Mouse (Mus musculus) myocyte (in vitro differentiated cells): Measurements from ENCODE around the gene Ccl6. TPM values are rescaled to one million over a fixed set of nuclear protein-coding genes. Genes with fewer than 3 reads are reported as not detected.

Experiments
- H3K27me3 ChIP-seq: one replicate; pipeline ENCODE4 v1.6.1; 2011; ENCODE audit not compliant: control insufficient read depth, insufficient read depth, insufficient read length
- H3K36me3 ChIP-seq: one replicate; pipeline ENCODE4 v1.6.1; 2011; ENCODE audit not compliant: control insufficient read depth, insufficient read depth
- H3K4me2 ChIP-seq: one replicate; pipeline ENCODE4 v1.6.1; 2011; ENCODE audit warnings: low read depth, control low read depth
- H3K4me3 ChIP-seq: one replicate; pipeline ENCODE4 v1.5.1; 2011; ENCODE audit warnings: mild to moderate bottlenecking, control low read depth, moderate library complexity
- H3K79me2 ChIP-seq: one replicate; pipeline ENCODE4 v1.6.1; 2011; ENCODE audit not compliant: control insufficient read depth, insufficient read depth
- H3ac ChIP-seq: one replicate; pipeline ENCODE4 v1.6.1; 2011; ENCODE audit not compliant: control insufficient read depth, insufficient read length
- CEBPB ChIP-seq: IDR thresholded peaks from 2 replicates; pipeline ENCODE4 v1.6.1; 2011; ENCODE audit warnings: mild to moderate bottlenecking, moderate library complexity; ENCODE audit not compliant: poor library complexity, insufficient read depth, severe bottlenecking
- E2F4 ChIP-seq: IDR thresholded peaks from one replicate; pipeline ENCODE4 v1.6.1; 2011; ENCODE audit warnings: mild to moderate bottlenecking, control low read depth, moderate library complexity; ENCODE audit not compliant: insufficient read depth
- MAX ChIP-seq: IDR thresholded peaks from one replicate; pipeline ENCODE4 v1.6.1; 2011; ENCODE audit warnings: low read depth, mild to moderate bottlenecking, control low read depth
- MYOD1 ChIP-seq, 3 experiments: IDR thresholded peaks; one replicate each; pipeline ENCODE4 v1.6.1; 2011; ENCODE audit warnings: control low read depth in 2 of 3, low read depth in 2 of 3, mild to moderate bottlenecking in 2 of 3, moderate library complexity in 1 of 3; ENCODE audit not compliant: insufficient read length in 2 of 3, control insufficient read depth in 1 of 3
- MYOG ChIP-seq, 3 experiments: IDR thresholded peaks; one replicate each; pipeline ENCODE4 v1.6.1; 2011; ENCODE audit warnings: control low read depth in 2 of 3, low read depth in 2 of 3, mild to moderate bottlenecking in 2 of 3; ENCODE audit not compliant: insufficient read length in 2 of 3, control insufficient read depth in 1 of 3, insufficient read depth in 1 of 3
- POLR2A ChIP-seq: IDR thresholded peaks from one replicate; pipeline ENCODE4 v1.6.1; 2011; ENCODE audit warnings: low read depth, mild to moderate bottlenecking, control low read depth, moderate library complexity; ENCODE audit not compliant: insufficient read length
- POLR2AphosphoS2 ChIP-seq: IDR thresholded peaks from one replicate; pipeline ENCODE4 v1.6.1; 2011; ENCODE audit warnings: low read depth, control low read depth; ENCODE audit not compliant: insufficient read length
- REST ChIP-seq: IDR thresholded peaks from one replicate; pipeline ENCODE4 v1.6.1; 2011; ENCODE audit warnings: mild to moderate bottlenecking, control low read depth, moderate library complexity; ENCODE audit not compliant: insufficient read depth, insufficient read length
- SRF ChIP-seq: IDR thresholded peaks from one replicate; pipeline ENCODE4 v1.6.1; 2011; ENCODE audit warnings: low read depth; ENCODE audit not compliant: control insufficient read depth, insufficient read length
- TCF12 ChIP-seq: IDR thresholded peaks from one replicate; pipeline ENCODE4 v1.6.1; 2011; ENCODE audit warnings: mild to moderate bottlenecking, control low read depth; ENCODE audit not compliant: poor library complexity, insufficient read depth, severe bottlenecking
- TCF3 ChIP-seq: IDR thresholded peaks from one replicate; pipeline ENCODE4 v1.6.1; 2011; ENCODE audit warnings: low read depth, control low read depth; ENCODE audit not compliant: insufficient read length
- USF1 ChIP-seq: IDR thresholded peaks from one replicate; pipeline ENCODE4 v1.6.1; 2011; ENCODE audit warnings: low read depth, mild to moderate bottlenecking, control low read depth, moderate library complexity
- polyA plus RNA-seq: library from polyadenylated mRNA; unstranded; fragments of >200 nt; fragmentation: generic; extraction: Trizol; gene quantifications from one replicate; pipeline ENCODE4 v1.2.1, GENCODE M21; 2012; ENCODE audit warnings: missing spikeins

Ccl6 gene
- polyA plus RNA-seq, 1 experiment, result 0.04 TPM

GRCm38 (mm10) chr11:83595669-83596455 is 3.0 kb upstream of the Ccl6 start:
- Histone ChIP-seq H3K4me2 (no peak overlapping the region), H3K79me2 (no peaks in the 10 kb centered on the region), H3K27me3 (no peaks in the 10 kb centered on the region), H3K36me3 (no peaks in the 10 kb centered on the region), H3K4me3 (no peak overlapping the region), H3ac (no peak overlapping the region)
- TF ChIP-seq CEBPB, result no peak

GRCm38 (mm10) chr11:83593453-83593852 is 566 bp upstream of the Ccl6 start:
- Histone ChIP-seq H3K36me3 (no peaks in the 10 kb centered on the region), H3ac (no peak overlapping the region), H3K4me2 (no peak overlapping the region), H3K4me3 (no peak overlapping the region), H3K79me2 (no peaks in the 10 kb centered on the region), H3K27me3 (no peaks in the 10 kb centered on the region)
- TF ChIP-seq CEBPB (no peak), MYOD1 (IDR thresholded peaks at IDR 0.05; ENCODE audit: control insufficient read depth in 1 of 3, insufficient read length in 2 of 3, low read depth in 2 of 3) (no peak), E2F4 (no peak), TCF12 (no peak), MYOG (IDR thresholded peaks at IDR 0.05; ENCODE audit: control insufficient read depth in 1 of 3, insufficient read depth in 1 of 3, insufficient read length in 2 of 3, low read depth in 2 of 3) (no peak), REST (no peak), POLR2A (no peak), TCF3 (no peak), POLR2AphosphoS2 (no peak), SRF (no peak)

GRCm38 (mm10) chr11:83584232-83584631 is 8.7 kb downstream of the Ccl6 start:
- Histone ChIP-seq H3K4me2 (no peak overlapping the region), H3K79me2 (no peaks in the 10 kb centered on the region), H3K36me3 (no peaks in the 10 kb centered on the region), H3K27me3 (no peaks in the 10 kb centered on the region), H3K4me3 (no peak overlapping the region), H3ac (no peak overlapping the region)
- TF ChIP-seq POLR2AphosphoS2 (no peak), MYOG (IDR thresholded peaks at IDR 0.05; ENCODE audit: control insufficient read depth in 1 of 3, insufficient read depth in 1 of 3, insufficient read length in 2 of 3, low read depth in 2 of 3) (no peak), MAX (no peak), POLR2A (no peak), E2F4 (no peak), TCF3 (no peak), TCF12 (no peak), CEBPB (no peak), SRF (no peak), MYOD1 (IDR thresholded peaks at IDR 0.05; ENCODE audit: control insufficient read depth in 1 of 3, insufficient read length in 2 of 3, low read depth in 2 of 3) (no peak), USF1 (no peak), REST (no peak)

- H3ac ChIP-seq, result no peak overlapping the region
- H3K27me3 ChIP-seq, result no peaks in the 10 kb centered on the region
- no peak overlapping the region for H3K4me3 ChIP-seq
- peak overlapping the region; percentile 46 for H3K4me2 ChIP-seq
- H3K79me2 ChIP-seq, result no peaks in the 10 kb centered on the region
- TF ChIP-seq POLR2AphosphoS2 (no peak), CEBPB (peak; percentile 77)
- no peaks in the 10 kb centered on the region for H3K36me3 ChIP-seq
Observed at GRCm38 (mm10) chr11:83583450-83583754, 9.5 kb downstream of the Ccl6 start.

- H3K79me2 ChIP-seq, result no peaks in the 10 kb centered on the region
- no peak overlapping the region for H3K4me3 ChIP-seq
- TF ChIP-seq MYOG (IDR thresholded peaks at IDR 0.05; ENCODE audit: control insufficient read depth in 1 of 3, insufficient read depth in 1 of 3, insufficient read length in 2 of 3, low read depth in 2 of 3) (peak in 1 of 3 experiments; percentile 52), E2F4 (no peak), MYOD1 (IDR thresholded peaks at IDR 0.05; ENCODE audit: control insufficient read depth in 1 of 3, insufficient read length in 2 of 3, low read depth in 2 of 3) (peak; percentile 21 to 74 (median 40)), TCF12 (no peak)
- peak overlapping the region; percentile 57 for H3K4me2 ChIP-seq
- H3K27me3 ChIP-seq, result no peaks in the 10 kb centered on the region
- no peaks in the 10 kb centered on the region for H3K36me3 ChIP-seq
- no peak overlapping the region for H3ac ChIP-seq
Observed at GRCm38 (mm10) chr11:83582626-83583449, 10.0 kb downstream of the Ccl6 start.
